Mouse (Mus musculus): ENCODE measurements at regions not wholly inside any gene's neighbourhood (a gene's known extent, or its start where the extent isn't known, plus 50 kb on each side); places are given as distances from the start of the nearest gene placed in this dataset.

- DNase-seq (ENCODE audit: low spot score): no peak
These were observed 200.5 kb upstream of the Rasgrp1 start for GRCm38 (mm10) chr2:117543301-117543782.

- no peak for DNase-seq (ENCODE audit: low spot score)
These were observed 205.5 kb upstream of the Rasgrp1 start for GRCm38 (mm10) chr2:117548273-117548672.

GRCm38 (mm10) chr2:117556301-117556700 is 213.5 kb upstream of the Rasgrp1 start:
- no peak for DNase-seq (ENCODE audit: low spot score)

GRCm38 (mm10) chr2:117570987-117571386 is 228.2 kb upstream of the Rasgrp1 start:
- DNase-seq (ENCODE audit: low spot score): no peak

GRCm38 (mm10) chr2:117587381-117587780 is 244.6 kb upstream of the Rasgrp1 start:
- DNase-seq (ENCODE audit: low spot score): no peak

GRCm38 (mm10) chr2:117595028-117595427 is 252.2 kb upstream of the Rasgrp1 start:
- DNase-seq (ENCODE audit: low spot score): no peak

- DNase-seq (ENCODE audit: low spot score): no peak
These were observed 254.8 kb upstream of the Rasgrp1 start for GRCm38 (mm10) chr2:117597573-117597972.

- no peak for DNase-seq (ENCODE audit: low spot score)
These were observed 272.0 kb upstream of the Rasgrp1 start for GRCm38 (mm10) chr2:117614772-117615171.

- DNase-seq (ENCODE audit: low spot score): no peak
These were observed 275.3 kb upstream of the Rasgrp1 start for GRCm38 (mm10) chr2:117618063-117618462.

- DNase-seq (ENCODE audit: low spot score): peak; percentile 2
These were observed 281.2 kb upstream of the Rasgrp1 start for GRCm38 (mm10) chr2:117623955-117624354.

GRCm38 (mm10) chr2:117634906-117635305 is 292.1 kb upstream of the Rasgrp1 start:
- DNase-seq (ENCODE audit: low spot score): no peak

- DNase-seq (ENCODE audit: low spot score): no peak
These were observed 294.6 kb upstream of the Rasgrp1 start for GRCm38 (mm10) chr2:117637397-117637796.

- DNase-seq (ENCODE audit: low spot score): no peak
These were observed 309.3 kb upstream of the Rasgrp1 start for GRCm38 (mm10) chr2:117652101-117652500.

GRCm38 (mm10) chr2:117652647-117653046 is 309.8 kb upstream of the Rasgrp1 start:
- no peak for DNase-seq (ENCODE audit: low spot score)

- no peak for DNase-seq (ENCODE audit: low spot score)
These were observed 313.9 kb upstream of the Rasgrp1 start for GRCm38 (mm10) chr2:117656546-117657175.

GRCm38 (mm10) chr2:117660217-117660924 is 317.6 kb upstream of the Rasgrp1 start:
- DNase-seq (ENCODE audit: low spot score): no peak

- DNase-seq (ENCODE audit: low spot score): no peak
These were observed 319.9 kb upstream of the Rasgrp1 start for GRCm38 (mm10) chr2:117662653-117663052.

- DNase-seq (ENCODE audit: low spot score): no peak
These were observed 323.7 kb upstream of the Rasgrp1 start for GRCm38 (mm10) chr2:117666528-117666927.

- peak; percentile 40 for DNase-seq (ENCODE audit: low spot score)
These were observed 325.3 kb upstream of the Rasgrp1 start for GRCm38 (mm10) chr2:117668137-117668536.

GRCm38 (mm10) chr2:117674877-117675276 is 332.1 kb upstream of the Rasgrp1 start:
- DNase-seq (ENCODE audit: low spot score): no peak

GRCm38 (mm10) chr2:117678650-117679049 is 335.8 kb upstream of the Rasgrp1 start:
- no peak for DNase-seq (ENCODE audit: low spot score)

GRCm38 (mm10) chr2:117685836-117686453 is 343.1 kb upstream of the Rasgrp1 start:
- DNase-seq (ENCODE audit: low spot score): no peak

- DNase-seq (ENCODE audit: low spot score): peak; percentile 15
These were observed 350.7 kb upstream of the Rasgrp1 start for GRCm38 (mm10) chr2:117693537-117693936.
